Mouse (Mus musculus) left cerebral cortex, adult 18-20 months (tissue): ENCODE results near the gene Golga4. TPM values are rescaled to one million over a fixed set of nuclear protein-coding genes. Genes with fewer than 3 reads are reported as not detected.

Experiments
- DNase-seq, 2 experiments: peaks; one replicate each; pipeline ENCODE4 v3.0.0; 2021 to 2022; ENCODE audit warnings: low spot score in 2 of 2, mixed read lengths in 1 of 2
- total RNA-seq, 2 experiments: library from RNA; stranded (reverse); gene quantifications; 2 replicates each; pipeline ENCODE4 v1.2.3; 2021

Golga4 gene
- total RNA-seq, 2 experiments from 2014 or later: 89.1 to 105 TPM

DNA sequence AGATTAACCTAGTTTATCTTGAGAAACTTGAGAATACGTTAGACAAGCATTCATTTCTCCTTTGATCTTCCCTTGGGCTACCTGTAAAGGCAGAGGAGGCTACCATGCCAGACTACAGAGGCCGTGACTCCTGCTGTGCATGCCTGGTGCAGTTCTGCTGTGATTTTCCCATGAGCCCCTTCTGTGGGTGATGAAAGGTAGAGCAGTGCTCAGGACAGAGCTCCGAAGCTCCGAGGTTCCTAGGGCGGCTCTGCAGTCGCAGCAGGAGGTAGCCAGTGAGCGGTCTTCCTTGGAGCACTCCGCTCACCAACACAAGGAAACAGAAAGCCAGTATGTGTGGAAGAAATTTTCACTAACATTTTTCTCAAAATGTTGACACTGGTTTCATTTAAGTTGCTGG is 15.6 kb downstream of the Golga4 start:
- no peak for DNase-seq

GRCm38 (mm10) chr9:118523738-118524137 is 17.7 kb downstream of the Golga4 start:
- DNase-seq: no peak

- no peak for DNase-seq
These were observed 21.0 kb downstream of the Golga4 start for GRCm38 (mm10) chr9:118527056-118527455.

- DNase-seq: no peak
These were observed 23.7 kb downstream of the Golga4 start for GRCm38 (mm10) chr9:118529783-118530182.

- DNase-seq: no peak
These were observed 24.6 kb downstream of the Golga4 start for GRCm38 (mm10) chr9:118530679-118531078.

GRCm38 (mm10) chr9:118532516-118533205 is 26.6 kb downstream of the Golga4 start:
- DNase-seq: no peak

DNA sequence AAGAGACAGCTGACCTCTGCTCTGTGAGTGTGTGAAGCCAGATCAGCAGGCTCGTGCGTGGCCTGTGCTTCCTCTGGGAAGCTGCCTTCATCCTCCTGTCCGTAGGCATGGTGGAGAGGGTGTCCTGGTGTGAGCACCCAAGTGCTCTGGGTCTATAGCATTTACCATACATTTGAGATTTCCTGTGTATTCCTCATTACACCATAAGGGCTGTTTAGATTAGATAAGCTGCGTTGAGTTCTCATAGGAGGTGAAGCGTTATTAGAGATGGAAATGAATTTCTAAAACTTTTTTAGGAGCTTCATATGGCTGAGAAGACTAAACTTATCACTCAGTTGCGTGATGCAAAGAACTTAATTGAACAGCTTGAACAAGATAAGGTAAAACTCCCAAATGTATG is 30.9 kb downstream of the Golga4 start:
- no peak for DNase-seq

- no peak for DNase-seq
These were observed 31.6 kb downstream of the Golga4 start for GRCm38 (mm10) chr9:118537463-118538339.

GRCm38 (mm10) chr9:118541851-118542250 is 35.8 kb downstream of the Golga4 start:
- no peak for DNase-seq

DNA sequence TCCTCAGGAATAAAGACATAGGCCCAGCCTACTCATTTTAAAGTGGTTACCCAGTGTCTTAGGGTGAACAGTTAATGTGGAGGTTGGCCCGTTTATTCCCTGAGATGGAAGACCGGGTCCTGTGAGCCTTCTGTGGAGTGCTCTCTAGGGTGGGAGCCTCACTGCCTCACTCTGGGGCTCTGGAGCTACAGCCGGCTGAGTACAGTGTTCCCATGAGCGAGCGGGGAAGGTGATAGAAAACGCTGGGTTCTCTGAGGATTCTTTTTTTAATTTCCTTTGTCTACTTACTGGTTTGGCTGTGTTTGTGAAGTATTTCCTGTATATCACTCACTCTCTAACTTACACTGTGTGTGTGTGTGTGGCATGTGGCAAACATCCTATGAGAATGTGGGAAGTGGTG is 39.1 kb downstream of the Golga4 start:
- DNase-seq: no peak

DNA sequence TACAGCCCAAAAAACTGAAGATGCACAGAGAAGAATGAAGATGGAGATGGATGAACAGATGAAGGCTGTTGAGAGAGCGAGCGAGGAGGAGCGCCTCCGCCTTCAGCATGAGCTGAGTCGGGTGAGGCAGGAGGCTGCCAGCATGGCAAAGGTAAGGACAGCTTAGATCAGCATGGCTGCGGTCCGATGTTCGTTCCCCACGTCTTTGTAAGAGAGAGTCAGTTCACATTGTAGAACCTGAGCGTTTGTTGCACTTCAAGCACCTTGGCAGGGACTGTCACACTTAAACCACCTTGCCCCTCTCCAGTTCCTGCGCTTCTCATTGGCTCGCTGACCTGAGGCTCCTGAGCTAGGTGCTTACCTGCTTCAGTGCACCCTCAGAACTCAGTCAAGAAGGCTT is 42.6 kb downstream of the Golga4 start:
- no peak for DNase-seq

DNA sequence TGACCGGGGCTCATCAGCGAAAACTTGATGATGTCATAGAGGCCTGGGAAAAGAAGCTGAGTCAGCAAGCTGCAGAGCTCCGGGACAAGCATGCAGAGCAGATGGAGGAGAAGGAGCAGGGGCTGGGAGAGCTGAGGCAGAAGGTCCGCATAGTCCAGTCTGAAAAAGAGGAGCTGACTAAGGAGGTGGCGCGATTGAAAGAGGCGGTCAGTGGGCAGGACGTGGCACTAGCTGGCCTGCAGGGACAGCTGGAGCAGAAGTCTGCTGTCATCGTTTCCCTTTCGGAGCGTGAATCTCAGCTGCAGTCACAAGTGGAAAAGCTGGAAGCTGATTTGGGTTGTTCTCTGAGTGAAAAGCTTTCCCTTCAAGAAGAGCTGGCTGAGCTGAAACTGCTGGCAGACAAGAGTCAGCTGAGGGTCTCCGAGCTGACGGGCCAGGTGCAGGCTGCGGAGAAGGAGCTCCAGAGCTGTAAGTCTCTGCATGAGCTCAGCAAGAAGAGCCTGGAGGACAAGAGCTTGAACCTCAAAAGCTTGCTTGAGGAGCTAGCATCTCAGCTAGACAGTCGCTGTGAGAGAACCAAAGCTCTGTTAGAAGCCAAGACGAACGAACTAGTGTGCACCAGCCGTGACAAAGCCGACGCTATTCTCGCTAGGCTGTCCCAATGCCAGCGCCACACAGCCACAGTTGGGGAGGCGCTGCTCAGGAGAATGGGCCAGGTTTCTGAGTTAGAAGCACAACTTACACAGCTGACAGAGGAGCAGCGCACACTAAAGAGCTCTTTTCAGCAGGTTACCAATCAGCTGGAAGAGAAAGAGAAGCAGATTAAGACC is 51.1 kb downstream of the Golga4 start:
- peak; percentile 55 to 70 for DNase-seq

DNA sequence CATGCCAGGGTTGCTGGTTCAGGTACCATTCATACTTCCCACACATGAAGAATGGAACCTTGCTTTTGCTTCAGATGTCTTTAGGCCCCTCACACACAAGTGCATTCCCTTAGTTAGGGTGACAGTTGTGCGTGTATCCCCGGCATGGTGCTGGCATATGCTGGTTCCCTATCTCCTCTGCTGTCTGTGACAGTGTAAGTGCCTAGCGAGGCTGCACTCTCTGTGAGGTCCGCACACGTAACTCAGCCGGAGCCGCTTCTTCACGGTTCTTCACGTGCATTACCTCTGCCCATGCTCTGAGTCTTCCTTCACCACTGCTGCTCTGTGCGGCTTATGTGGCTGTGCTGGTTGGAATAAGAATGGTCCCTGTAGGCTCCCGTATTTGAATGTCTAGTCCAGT is 57.3 kb downstream of the Golga4 start:
- no peak for DNase-seq

DNA sequence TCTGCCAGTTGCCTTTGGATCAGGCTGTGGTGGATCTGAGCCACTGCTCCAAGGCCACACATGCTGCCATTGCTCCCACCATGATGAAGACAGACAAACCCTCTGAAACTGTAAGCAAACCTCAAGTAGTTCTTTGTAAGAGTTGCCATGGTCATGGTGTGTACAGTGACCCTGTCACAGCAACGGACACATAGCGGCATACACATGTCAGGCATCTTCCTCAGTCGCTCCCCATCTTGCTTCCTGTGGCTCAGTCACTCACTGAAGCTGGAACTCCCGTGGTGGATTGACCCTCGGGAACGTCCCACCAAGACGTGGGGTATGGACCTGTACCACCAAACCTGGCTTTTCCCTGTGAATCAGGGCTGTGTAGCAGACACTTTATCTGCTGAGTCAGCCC is 57.8 kb downstream of the Golga4 start:
- no peak for DNase-seq

DNA sequence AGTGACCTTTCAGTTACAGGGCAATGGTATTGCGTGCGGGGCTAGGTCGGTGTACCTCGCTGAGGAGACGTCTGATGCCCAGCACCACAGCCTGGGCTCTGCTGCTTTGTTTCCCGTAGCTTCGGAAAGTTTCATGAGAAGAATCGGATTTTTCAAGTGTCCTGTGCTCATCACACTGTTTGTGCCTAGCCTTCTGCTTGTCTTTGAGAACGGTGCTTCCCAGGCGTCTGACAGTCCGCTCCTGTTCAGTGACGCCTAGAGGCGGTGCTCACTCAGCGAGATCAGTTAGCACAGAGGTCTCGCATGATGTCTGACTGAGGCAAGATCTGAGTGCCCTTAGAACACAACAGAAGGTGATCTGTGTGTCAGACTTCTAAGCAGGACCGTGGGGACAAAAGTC is 58.6 kb downstream of the Golga4 start:
- DNase-seq: no peak

- DNase-seq: peak; percentile 20 to 40
These were observed 63.3 kb downstream of the Golga4 start for GRCm38 (mm10) chr9:118569328-118569727.

DNA sequence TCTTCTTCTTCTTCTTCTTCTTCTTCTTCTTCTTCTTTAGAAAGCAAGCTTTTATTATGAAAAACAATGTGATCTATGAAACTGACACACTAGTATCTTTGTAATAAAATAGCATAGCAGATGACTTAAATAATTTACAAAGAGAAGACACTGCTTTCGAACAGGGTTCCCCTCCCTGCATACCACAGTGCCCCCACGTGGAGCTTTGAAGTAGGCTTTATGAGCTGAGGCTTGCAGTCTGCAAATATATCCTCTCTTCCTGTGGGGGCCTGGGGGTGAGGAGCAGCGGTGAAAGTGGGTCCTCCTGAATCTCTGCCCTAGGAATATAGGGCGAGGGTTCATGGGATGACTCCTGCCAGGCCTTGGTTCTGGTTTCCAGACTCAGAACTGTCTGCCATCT is 64.8 kb downstream of the Golga4 start:
- DNase-seq: peak in 1 of 2 experiments; percentile 20

DNA sequence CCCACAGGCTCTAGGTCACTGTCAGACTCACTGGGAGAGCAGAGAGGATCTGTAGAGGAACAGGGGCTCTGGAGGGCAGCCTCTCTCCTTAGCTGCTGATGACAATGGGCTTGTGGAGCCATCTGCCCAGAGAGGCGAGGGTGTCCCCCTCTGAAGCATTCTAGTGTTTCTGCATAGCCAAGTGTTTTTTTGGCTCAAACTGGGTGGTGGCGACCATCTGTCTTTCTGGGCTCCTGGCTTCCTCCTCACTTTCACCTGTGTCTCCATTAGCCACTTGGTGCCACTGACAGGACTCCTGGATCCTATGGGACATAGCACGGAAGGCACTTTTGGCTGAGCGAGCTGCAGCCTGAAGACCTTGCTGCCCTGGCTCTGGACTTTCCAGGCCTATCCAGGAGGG is 65.6 kb downstream of the Golga4 start:
- no peak for DNase-seq

DNA sequence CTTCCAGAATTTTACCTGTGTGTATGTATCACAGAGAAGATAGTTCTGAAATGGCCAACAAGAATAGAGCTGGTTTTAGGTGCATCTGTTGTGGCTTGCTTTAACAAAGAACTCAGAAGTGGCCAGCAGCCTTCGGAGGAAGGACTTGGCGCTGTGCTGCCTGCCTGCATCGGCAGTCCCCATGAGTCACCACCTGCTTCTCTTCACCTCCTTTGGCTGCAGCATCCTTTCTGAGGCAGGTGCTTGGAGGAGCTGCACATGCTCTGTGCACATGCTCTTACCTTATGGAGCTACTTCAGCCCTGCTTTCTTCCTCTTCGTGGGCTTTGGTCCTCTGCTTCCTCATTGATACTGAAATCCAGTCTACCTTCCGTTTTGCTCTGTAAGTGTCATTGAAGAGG is 68.8 kb downstream of the Golga4 start:
- peak; percentile 25 to 38 for DNase-seq

- DNase-seq: no peak
These were observed 74.3 kb downstream of the Golga4 start for GRCm38 (mm10) chr9:118580371-118580770.

DNA sequence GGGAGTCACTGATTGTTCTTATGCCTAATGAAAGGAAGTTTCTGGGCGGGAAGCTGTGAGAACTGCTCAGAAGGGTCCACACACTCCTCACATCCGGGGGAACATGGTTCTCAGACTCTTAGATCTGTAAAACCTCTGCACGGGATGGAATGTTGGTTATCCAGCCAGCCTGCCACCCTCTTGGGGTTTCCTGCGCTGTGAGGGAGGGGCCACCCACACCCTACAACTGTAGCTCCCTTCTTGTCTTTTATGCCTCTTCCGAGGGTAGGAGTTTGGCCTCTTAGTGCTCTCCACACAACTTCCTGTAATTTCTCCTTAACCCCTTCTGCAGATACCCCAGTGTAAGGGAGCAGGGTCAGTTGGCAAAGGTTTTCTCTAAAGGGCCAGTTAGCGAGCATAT is 76.7 kb downstream of the Golga4 start:
- no peak for DNase-seq

DNA sequence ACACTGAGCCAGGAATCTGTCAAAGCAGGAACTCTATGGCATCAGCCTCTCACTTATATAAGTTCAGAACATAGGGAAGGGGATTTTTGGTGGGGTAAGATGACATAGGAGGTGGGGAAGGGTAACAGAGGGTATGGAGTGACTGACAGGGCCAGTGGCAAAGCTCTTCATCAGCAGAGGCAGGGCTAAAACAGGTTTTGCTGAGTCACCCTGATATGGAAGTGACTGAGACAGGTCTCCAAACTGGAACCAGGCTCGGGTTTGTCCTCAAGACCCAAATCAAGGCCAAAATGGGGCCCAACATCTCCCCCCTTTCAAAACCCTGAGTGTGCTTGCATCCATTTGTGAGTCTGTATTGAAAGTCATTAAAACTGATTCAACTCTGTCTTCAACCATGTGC is 78.8 kb downstream of the Golga4 start:
- DNase-seq: no peak
